8 mouse cellular contexts compared by ENCODE assay signal in the genomic region with DNA sequence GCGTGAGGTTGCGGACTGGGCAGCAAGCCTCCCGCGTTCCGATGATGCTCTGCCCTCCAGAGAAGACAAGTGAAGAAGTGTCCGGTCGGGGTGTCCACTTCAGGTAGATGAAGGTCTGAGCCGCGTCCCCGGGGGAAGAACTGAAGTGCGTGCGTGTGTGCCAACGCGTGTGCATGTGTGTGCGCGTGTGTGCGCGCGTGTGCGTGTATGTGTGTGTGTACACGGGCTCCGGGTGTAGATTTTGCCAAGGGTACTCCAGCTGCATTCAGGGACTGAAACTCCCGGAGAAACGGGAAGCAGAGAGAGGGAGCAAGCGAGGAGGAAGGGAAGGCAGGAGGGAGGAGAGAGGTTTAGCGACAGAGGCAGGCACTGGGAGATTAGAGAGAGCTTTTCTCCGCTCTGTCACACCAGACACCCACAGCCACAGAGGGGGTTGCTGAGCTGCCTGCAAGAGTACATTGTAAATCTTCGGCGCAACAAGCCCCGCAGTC. TPM values are rescaled to one million over a fixed set of nuclear protein-coding genes. Genes with fewer than 3 reads are reported as not detected.
DNase-seq lines count a peak whose midpoint lies in the region; ATAC-seq and TF ChIP-seq lines count a peak whose summit lies in the region.

A gene (minus strand): TSS at position 147 of the 491 bp plus-strand sequence.

- H3K9me3 ChIP-seq in forebrain, postnatal 0 days (ENCODE audit: low read length): no peaks in the 10 kb centered on the region
- H3K9me3 ChIP-seq in midbrain, embryonic 11.5 days (ENCODE audit: control insufficient read depth, low read length): no peaks in the 10 kb centered on the region

- under 1% methylated on average over 30 of the region's 30 CpGs for WGBS in forebrain, postnatal 0 days
- 2% methylated on average over 30 of the region's 30 CpGs for WGBS in midbrain, embryonic 11.5 days

- peak within 1 kb of the TSS; percentile 84 for H3K4me2 ChIP-seq in forebrain, postnatal 0 days (ENCODE audit: low read depth)
- peak within 1 kb of the TSS; percentile 93 for H3K4me2 ChIP-seq in midbrain, embryonic 11.5 days

- H3K27me3 ChIP-seq in forebrain, postnatal 0 days (ENCODE audit: insufficient read depth, low read length): peaks cover 3% of the 10 kb centered on the region
- peaks cover 38% of the 10 kb centered on the region for H3K27me3 ChIP-seq in midbrain, embryonic 11.5 days (ENCODE audit: control insufficient read depth, insufficient read depth, low read length)

- H3K4me3 ChIP-seq in brown adipose tissue, adult 24 weeks (ENCODE audit: insufficient read depth, low read depth, low read length): peak within 1 kb of the TSS; percentile 32
- peak within 1 kb of the TSS; percentile 64 for H3K4me3 ChIP-seq in forebrain, postnatal 0 days (ENCODE audit: low read depth, low read length)
- H3K4me3 ChIP-seq in midbrain, embryonic 11.5 days (ENCODE audit: low read depth, low read length): peak within 1 kb of the TSS; percentile 57

- H3K27ac ChIP-seq in brown adipose tissue, adult 24 weeks (replicated peaks; ENCODE audit: low read depth, low read length): no peak within 1 kb of the TSS
- peak within 1 kb of the TSS; percentile 62 for H3K27ac ChIP-seq in forebrain, postnatal 0 days (ENCODE audit: low read depth, low read length)
- H3K27ac ChIP-seq in midbrain, embryonic 11.5 days (ENCODE audit: low read depth, low read length): no peak within 1 kb of the TSS

- peak; percentile 59 for ATAC-seq in forebrain, postnatal 0 days
- ATAC-seq in midbrain, embryonic 11.5 days (ENCODE audit: low FRiP score): peak; percentile 33

- H3K36me3 ChIP-seq in forebrain, postnatal 0 days (ENCODE audit: insufficient read depth): no peaks in the 10 kb centered on the region
- H3K36me3 ChIP-seq in midbrain, embryonic 11.5 days (ENCODE audit: control insufficient read depth, insufficient read depth, low read length): no peaks in the 10 kb centered on the region

- peak within 1 kb of the TSS; percentile 58 for H3K9ac ChIP-seq in forebrain, postnatal 0 days
- H3K9ac ChIP-seq in midbrain, embryonic 11.5 days (ENCODE audit: low read length): peak within 1 kb of the TSS; percentile 60

- peak; percentile 42 for TF ChIP-seq CTCF in forebrain, postnatal 0 days (IDR thresholded peaks at IDR 0.05; ENCODE audit: low read depth)

- DNase-seq in 3134 (ENCODE audit: extremely low read depth, insufficient read length, low spot score): peak; percentile 7
- DNase-seq in forebrain, postnatal 0 days: peak; percentile 68
- peak; percentile 24 to 35 for DNase-seq in layer of hippocampus, postnatal 14 days (ENCODE audit: low spot score in 2 of 2)
- DNase-seq in midbrain, embryonic 11.5 days (ENCODE audit: low spot score, missing footprints): peak; percentile 96
- peak; percentile 50 for DNase-seq in telencephalon, adult 2 months (ENCODE audit: low read depth, low spot score)
- DNase-seq in thymus, postnatal 4 days: no peak
- DNase-seq in spleen, postnatal 10 days (ENCODE audit: low spot score in 2 of 2): no peak

- no peaks in the 10 kb centered on the region for H3K4me1 ChIP-seq in brown adipose tissue, adult 24 weeks (ENCODE audit: control insufficient read depth, insufficient read depth, insufficient read length, low read length)
- H3K4me1 ChIP-seq in forebrain, postnatal 0 days (ENCODE audit: insufficient read depth): no peaks in the 10 kb centered on the region; the same call in 1 of the 2 replicates
- H3K4me1 ChIP-seq in midbrain, embryonic 11.5 days (ENCODE audit: control insufficient read depth, insufficient read depth, low read length): peaks cover 7% of the 10 kb centered on the region

RNA-seq across cellular contexts. Expression of the gene that starts here (rescaled TPM):
- 0.79 and 1.1 TPM in 2 replicates for polyA plus RNA-seq in brown adipose tissue, adult 24 weeks (2012; ENCODE audit: insufficient read depth, insufficient read length, missing spikeins)
- 10.9 and 15.5 TPM in 2 replicates for total RNA-seq in forebrain, postnatal 0 days (2014; rRNA removed)
- 1.4 and 3.1 TPM in 2 replicates for polyA plus RNA-seq in forebrain, postnatal 0 days (2015; fragmentation: Nextera tagmentation; extraction: Ambion mirVana)
- total RNA-seq in layer of hippocampus, postnatal 14 days (2021): 10 to 100 TPM; 40.0 to 45.5 TPM
- polyA plus RNA-seq in midbrain, embryonic 11.5 days (2014; fragmentation: Nextera tagmentation; extraction: Ambion mirVana): 0.63 and 0.69 TPM in 2 replicates

Comparison
In these comparisons a context has a peak if more than half of its experiments do, and no peak if none do; other contexts are left out.
1. Peak in DNase-seq, ATAC-seq, H3K4me3 ChIP-seq, H3K9ac ChIP-seq and H3K4me2 ChIP-seq in midbrain, embryonic 11.5 days; RNA of the gene not detected or under 1 TPM.
2. DNase-seq: peak in 3134 (single experiment), forebrain, postnatal 0 days (single experiment), layer of hippocampus, postnatal 14 days (2 of 2) and telencephalon, adult 2 months (single experiment); none in thymus, postnatal 4 days (single experiment) and spleen, postnatal 10 days (0 of 2).
3. Peak in every context shown above with its lines, with median percentiles within 50 percentile points of each other: H3K4me3 ChIP-seq.